Mouse (Mus musculus): ENCODE results near the gene Clcnkb. TPM values are rescaled to one million over a fixed set of nuclear protein-coding genes. Genes with fewer than 3 reads are reported as not detected.

The Clcnkb gene
- total and polyA plus RNA-seq, 3 experiments, result 0.43 to 2.1 (median 0.57) TPM

DNA sequence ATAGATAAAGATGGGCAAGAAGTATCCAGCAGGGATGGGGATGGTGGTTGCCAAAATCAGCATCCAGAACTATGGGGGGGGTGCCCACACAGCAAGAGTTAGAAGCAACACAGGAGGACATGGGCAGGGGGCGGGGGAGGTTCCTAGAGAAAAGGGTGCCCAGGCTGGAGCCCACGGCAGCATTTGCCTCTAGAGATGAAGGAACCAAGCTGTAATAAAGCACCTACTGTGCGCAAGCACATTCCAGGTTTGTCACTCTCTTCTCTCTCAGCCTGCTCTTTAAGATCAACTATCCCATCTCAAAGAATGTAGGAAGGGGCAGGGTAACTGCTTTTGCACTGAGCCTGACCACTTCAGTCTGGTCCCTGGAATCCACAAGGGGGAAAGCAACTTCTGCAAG is 7.2 kb downstream of the Clcnkb start:
- H3K4me1 ChIP-seq (ENCODE audit: control insufficient read depth, insufficient read depth, low read length), result peaks cover 2% of the 10 kb centered on the region; the same call in 1 of the 2 replicates
- no peak for DNase-seq
- TF ChIP-seq POLR2A (IDR thresholded peaks at IDR 0.05; ENCODE audit: insufficient read depth, low read depth, low read length), result no peak
- intact Hi-C loops (cut with DNase I), result no loop called here
- WGBS, result 94% methylated on average over 3 of the region's 3 CpGs
- H3K36me3 ChIP-seq (ENCODE audit: control insufficient read depth, insufficient read depth, low read length), result no peaks in the 10 kb centered on the region
- H3K27me3 ChIP-seq (ENCODE audit: control insufficient read depth, insufficient read depth, low read length), result no peaks in the 10 kb centered on the region
- no peak overlapping the region for H3K4me3 ChIP-seq
- H3K79me2 ChIP-seq (replicated peaks; ENCODE audit: control insufficient read depth, insufficient read depth, low read length), result no peaks in the 10 kb centered on the region
- no peak overlapping the region for H3K9ac ChIP-seq (ENCODE audit: low read depth, low read length)
- H3K27ac ChIP-seq, result no peak overlapping the region

DNA sequence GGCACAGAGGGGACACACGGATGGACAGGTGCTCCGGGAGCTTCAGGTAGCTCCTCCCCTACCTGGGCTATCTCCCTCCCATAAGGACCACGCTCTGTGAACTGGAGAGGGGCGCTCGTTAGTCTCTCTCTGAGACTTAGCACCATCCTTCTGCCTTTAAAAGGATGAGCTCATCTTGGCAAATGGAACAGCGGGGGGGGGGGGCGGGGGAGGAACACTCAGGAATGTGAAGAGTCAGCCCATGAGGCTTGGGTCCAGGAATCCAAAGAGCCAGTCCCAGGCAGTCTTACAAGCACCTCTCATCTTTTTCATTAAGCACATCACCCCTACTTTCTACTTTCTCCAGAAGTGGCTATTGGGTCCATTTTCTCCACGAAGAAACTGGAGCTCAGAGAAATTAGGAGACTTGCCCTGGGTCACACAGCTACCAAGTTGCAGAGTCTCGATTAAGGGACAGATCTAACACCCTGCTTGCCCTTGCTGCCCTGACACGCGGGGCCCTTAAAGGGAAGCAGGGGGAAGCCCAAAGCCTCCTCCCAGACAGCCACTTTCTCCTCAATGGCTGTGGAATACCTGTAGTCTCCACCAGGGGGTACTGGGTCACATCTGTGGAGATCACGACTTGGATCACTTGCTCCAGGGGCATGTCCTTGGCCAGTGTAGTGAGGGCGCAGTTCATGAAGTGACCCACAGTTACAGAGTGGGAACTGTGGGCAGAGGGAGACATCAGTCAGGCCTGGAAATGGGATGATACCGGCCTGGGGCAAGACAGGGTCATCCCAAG is 9.1 kb downstream of the Clcnkb start:
- peak; percentile 49 to 62 for DNase-seq
- TF ChIP-seq POLR2A (IDR thresholded peaks at IDR 0.05; ENCODE audit: insufficient read depth, low read depth, low read length) (no peak), CTCF (IDR thresholded peaks at IDR 0.05) (peak; percentile 87), EP300 (IDR thresholded peaks at IDR 0.05; ENCODE audit: insufficient read depth, low read depth, low read length) (peak; percentile 55; the same call in 1 of the 2 replicates)
- no peak overlapping the region for H3K27ac ChIP-seq
- no peaks in the 10 kb centered on the region for H3K79me2 ChIP-seq (replicated peaks; ENCODE audit: control insufficient read depth, insufficient read depth, low read length)
- intact Hi-C loops (cut with DNase I), result no loop called here
- no peaks in the 10 kb centered on the region for H3K36me3 ChIP-seq (ENCODE audit: control insufficient read depth, insufficient read depth, low read length)
- 23% methylated on average over 14 of the region's 14 CpGs for WGBS
- no peaks in the 10 kb centered on the region for H3K27me3 ChIP-seq (ENCODE audit: control insufficient read depth, insufficient read depth, low read length)
- no peak overlapping the region for H3K9ac ChIP-seq (ENCODE audit: low read depth, low read length)
- H3K4me3 ChIP-seq, result no peak overlapping the region
- peaks cover 2% of the 10 kb centered on the region; the same call in 1 of the 2 replicates for H3K4me1 ChIP-seq (ENCODE audit: control insufficient read depth, insufficient read depth, low read length)

DNA sequence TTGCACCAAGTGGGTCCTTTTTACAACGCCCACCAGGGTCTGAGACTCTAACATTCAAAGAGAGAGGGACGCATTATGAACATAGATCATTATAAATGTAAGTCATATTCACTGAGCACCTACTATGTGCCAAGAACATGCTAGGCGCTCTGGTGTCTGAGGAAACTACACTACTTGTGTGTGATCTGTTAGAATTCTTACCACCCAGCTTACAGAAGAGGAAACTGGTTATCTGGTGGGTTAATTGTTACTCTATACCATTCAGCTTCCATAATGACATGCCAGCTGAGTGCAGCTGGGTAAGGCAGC is 10.5 kb downstream of the Clcnkb start:
- WGBS, result 86% methylated on average over 3 of the region's 3 CpGs
- H3K4me1 ChIP-seq (ENCODE audit: control insufficient read depth, insufficient read depth, low read length), result peaks cover 2% of the 10 kb centered on the region; the same call in 1 of the 2 replicates
- H3K27ac ChIP-seq, result no peak overlapping the region
- H3K4me3 ChIP-seq, result no peak overlapping the region
- no peak for DNase-seq
- no peaks in the 10 kb centered on the region for H3K36me3 ChIP-seq (ENCODE audit: control insufficient read depth, insufficient read depth, low read length)
- TF ChIP-seq POLR2A (IDR thresholded peaks at IDR 0.05; ENCODE audit: insufficient read depth, low read depth, low read length), result no peak
- no peak for TF ChIP-seq EP300 (IDR thresholded peaks at IDR 0.05; ENCODE audit: insufficient read depth, low read depth, low read length)
- no peak for TF ChIP-seq CTCF (IDR thresholded peaks at IDR 0.05)
- no peaks in the 10 kb centered on the region for H3K79me2 ChIP-seq (replicated peaks; ENCODE audit: control insufficient read depth, insufficient read depth, low read length)
- H3K9ac ChIP-seq (ENCODE audit: low read depth, low read length), result no peak overlapping the region
- intact Hi-C loops (cut with DNase I), result loop anchor here (2.0 kb wide), 1 partner anchor 156 kb away; no protein-coding TSS in a partner anchor
- no peaks in the 10 kb centered on the region for H3K27me3 ChIP-seq (ENCODE audit: control insufficient read depth, insufficient read depth, low read length)

DNA sequence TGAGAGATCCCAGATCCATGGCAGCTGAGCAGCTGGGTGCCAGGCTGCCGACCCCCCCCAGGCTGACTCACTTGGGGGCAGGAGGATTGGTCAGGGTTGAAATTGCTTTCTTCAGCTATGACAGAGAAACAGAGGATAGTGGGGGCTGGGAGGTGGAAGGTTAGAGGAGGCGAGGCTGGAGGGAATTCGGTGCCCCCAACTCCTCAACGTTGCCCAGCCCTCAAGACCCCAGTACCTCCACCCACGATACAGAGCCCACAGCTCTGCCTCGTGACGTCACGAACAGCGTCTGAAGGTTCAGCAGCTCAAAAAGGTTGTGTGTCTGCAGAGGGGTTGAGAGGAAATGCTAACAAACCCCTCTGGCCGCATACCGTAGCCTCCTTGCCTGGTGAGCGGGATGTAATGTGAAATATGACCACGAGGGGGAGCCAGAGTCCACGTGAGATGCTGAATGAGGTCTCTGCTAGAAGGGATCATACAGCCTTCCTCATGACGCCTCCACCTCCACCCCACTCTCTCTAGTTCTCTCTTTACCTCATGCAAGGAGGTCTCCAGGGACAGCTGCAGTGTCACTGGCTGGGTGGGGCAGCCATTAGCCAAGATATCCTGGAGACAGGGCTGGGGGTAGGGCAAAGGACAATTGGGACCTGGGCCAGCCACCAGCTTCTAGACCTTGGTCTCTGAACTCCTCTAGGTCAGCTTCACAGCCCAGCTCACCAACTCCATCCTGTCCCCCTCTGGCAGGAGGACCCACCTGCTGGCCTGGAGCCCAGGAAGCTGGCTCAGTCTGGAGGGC is 11.1 kb downstream of the Clcnkb start:
- TF ChIP-seq EP300 (IDR thresholded peaks at IDR 0.05; ENCODE audit: insufficient read depth, low read depth, low read length) (peak; percentile 97), POLR2A (IDR thresholded peaks at IDR 0.05; ENCODE audit: insufficient read depth, low read depth, low read length) (no peak), CTCF (IDR thresholded peaks at IDR 0.05) (peak; percentile 100)
- H3K4me3 ChIP-seq, result no peak overlapping the region
- H3K9ac ChIP-seq (ENCODE audit: low read depth, low read length), result no peak overlapping the region
- WGBS, result 10% methylated on average over 15 of the region's 15 CpGs
- no peaks in the 10 kb centered on the region for H3K79me2 ChIP-seq (replicated peaks; ENCODE audit: control insufficient read depth, insufficient read depth, low read length)
- no peaks in the 10 kb centered on the region for H3K36me3 ChIP-seq (ENCODE audit: control insufficient read depth, insufficient read depth, low read length)
- DNase-seq, result peak; percentile 82 to 91
- no peaks in the 10 kb centered on the region for H3K27me3 ChIP-seq (ENCODE audit: control insufficient read depth, insufficient read depth, low read length)
- no peak overlapping the region for H3K27ac ChIP-seq
- peaks cover 2% of the 10 kb centered on the region; the same call in 1 of the 2 replicates for H3K4me1 ChIP-seq (ENCODE audit: control insufficient read depth, insufficient read depth, low read length)
- intact Hi-C loops (cut with DNase I), result loop anchor here (1.0 to 2.0 kb wide), 3 partner anchors 26 to 171 kb away; no protein-coding TSS in a partner anchor

DNA sequence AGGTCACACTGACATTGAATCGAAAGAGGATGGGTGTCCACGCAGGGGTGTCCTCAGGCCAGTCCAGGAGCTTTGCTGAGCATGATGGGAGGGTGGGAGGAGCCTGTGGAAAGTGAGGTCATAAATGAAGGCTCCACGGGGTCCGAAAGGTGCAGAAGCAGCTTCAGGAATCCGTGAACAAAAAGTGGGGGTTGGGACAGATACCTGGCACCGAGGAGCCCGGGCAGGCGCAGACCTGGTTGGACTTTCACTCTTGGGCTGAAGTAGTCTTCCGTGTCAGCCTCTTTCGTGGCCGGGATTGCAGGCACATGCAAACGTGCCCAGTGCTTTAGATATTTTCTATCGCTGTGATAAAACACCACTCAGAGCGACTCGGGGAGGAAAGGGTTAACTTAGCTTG is 15.6 kb downstream of the Clcnkb start:
- H3K36me3 ChIP-seq (ENCODE audit: control insufficient read depth, insufficient read depth, low read length), result no peaks in the 10 kb centered on the region
- WGBS, result 84% methylated on average over 15 of the region's 15 CpGs
- DNase-seq, result no peak
- H3K27ac ChIP-seq, result no peak overlapping the region
- H3K79me2 ChIP-seq (replicated peaks; ENCODE audit: control insufficient read depth, insufficient read depth, low read length), result no peaks in the 10 kb centered on the region
- H3K27me3 ChIP-seq (ENCODE audit: control insufficient read depth, insufficient read depth, low read length), result no peaks in the 10 kb centered on the region
- intact Hi-C loops (cut with DNase I), result no loop called here
- peaks cover 1% of the 10 kb centered on the region; the same call in 1 of the 2 replicates for H3K4me1 ChIP-seq (ENCODE audit: control insufficient read depth, insufficient read depth, low read length)
- TF ChIP-seq EP300 (IDR thresholded peaks at IDR 0.05; ENCODE audit: insufficient read depth, low read depth, low read length) (no peak), CTCF (IDR thresholded peaks at IDR 0.05) (no peak), POLR2A (IDR thresholded peaks at IDR 0.05; ENCODE audit: insufficient read depth, low read depth, low read length) (no peak)
- no peak overlapping the region for H3K4me3 ChIP-seq
- H3K9ac ChIP-seq (ENCODE audit: low read depth, low read length), result no peak overlapping the region

DNA sequence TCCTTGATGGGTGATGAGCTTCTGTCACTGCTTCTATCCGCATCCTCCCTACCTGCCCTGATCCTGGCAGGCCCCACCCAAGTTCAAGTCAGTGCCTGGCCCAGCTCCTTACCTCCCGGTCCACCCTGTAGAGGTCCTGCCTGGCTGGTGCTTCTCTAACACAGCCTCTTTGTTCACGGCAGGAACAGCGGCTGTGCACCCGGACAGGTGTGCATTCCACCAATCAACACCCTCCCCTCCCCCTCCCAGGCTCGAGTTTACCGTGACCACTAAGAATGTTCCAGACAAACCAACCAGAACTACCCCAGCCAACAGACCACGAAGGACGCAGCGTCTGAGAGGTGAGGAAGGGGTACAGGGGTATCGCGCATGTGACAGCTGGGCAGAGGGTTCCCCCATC is 17.3 kb downstream of the Clcnkb start, which contains the start of gene Clcnka:
Clcnka (minus strand) TSS at position 180 of the 400 bp plus-strand sequence.
- H3K4me1 ChIP-seq (ENCODE audit: control insufficient read depth, insufficient read depth, low read length), result no peaks in the 10 kb centered on the region
- H3K27ac ChIP-seq, result no peak within 1 kb of the TSS
- DNase-seq, result no peak
- no peak within 1 kb of the TSS for H3K9ac ChIP-seq (ENCODE audit: low read depth, low read length)
- TF ChIP-seq POLR2A (IDR thresholded peaks at IDR 0.05; ENCODE audit: insufficient read depth, low read depth, low read length) (no peak), CTCF (IDR thresholded peaks at IDR 0.05) (no peak), EP300 (IDR thresholded peaks at IDR 0.05; ENCODE audit: insufficient read depth, low read depth, low read length) (no peak)
- intact Hi-C loops (cut with DNase I), result no loop called here
- H3K36me3 ChIP-seq (ENCODE audit: control insufficient read depth, insufficient read depth, low read length), result no peaks in the 10 kb centered on the region
- H3K27me3 ChIP-seq (ENCODE audit: control insufficient read depth, insufficient read depth, low read length), result no peaks in the 10 kb centered on the region
- 53% methylated on average over 12 of the region's 12 CpGs for WGBS
- H3K79me2 ChIP-seq (replicated peaks; ENCODE audit: control insufficient read depth, insufficient read depth, low read length), result no peaks in the 10 kb centered on the region
- no peak within 1 kb of the TSS for H3K4me3 ChIP-seq
